Mouse (Mus musculus) macrophage (primary cell): Measurements from ENCODE around the gene Kcnh1. TPM values are rescaled to one million over a fixed set of nuclear protein-coding genes. Genes with fewer than 3 reads are reported as not detected.

Experiments
- H3K27ac ChIP-seq: fragments of 350-480 bp; formaldehyde crosslinking; 2 replicates; pipeline ENCODE4 v1.9.0; 2021
- H3K36me3 ChIP-seq: fragments of 350-480 bp; formaldehyde crosslinking; 2 replicates; pipeline ENCODE4 v1.9.0; 2021; ENCODE audit errors: inconsistent target
- H3K4me3 ChIP-seq: fragments of 350-480 bp; formaldehyde crosslinking; 2 replicates; pipeline ENCODE4 v1.9.0; 2021; ENCODE audit errors: inconsistent target
- H3K79me2 ChIP-seq: fragments of 350-480 bp; formaldehyde crosslinking; 2 replicates; pipeline ENCODE4 v1.9.0; 2021; ENCODE audit errors: inconsistent target
- WGBS: methylation state at CpG from one replicate; pipeline ENCODE4 v1.1.7; 2026; ENCODE audit warnings: inconsistent platforms; ENCODE audit not compliant: missing documents; 5-methylcytosine and 5-hydroxymethylcytosine counted together
- polyA plus RNA-seq: library from polyadenylated mRNA; stranded (reverse); fragments of 250-400 nt; gene quantifications from 3 replicates; pipeline ENCODE4 v1.2.4, GENCODE M21; 2018; ENCODE audit warnings: inconsistent platforms

Kcnh1 gene
- polyA plus RNA-seq, 1 experiment from 2014 or later = not detected

GRCm38 (mm10) chr1:192503651-192504050 lies 313.1 kb downstream of the Kcnh1 start:
- Histone ChIP-seq H3K36me3 (no peaks in the 10 kb centered on the region), H3K4me3 (no peak overlapping the region), H3K27ac (no peak overlapping the region), H3K79me2 (no peaks in the 10 kb centered on the region)
- 87% methylated on average over 4 of the region's 4 CpGs for WGBS

DNA sequence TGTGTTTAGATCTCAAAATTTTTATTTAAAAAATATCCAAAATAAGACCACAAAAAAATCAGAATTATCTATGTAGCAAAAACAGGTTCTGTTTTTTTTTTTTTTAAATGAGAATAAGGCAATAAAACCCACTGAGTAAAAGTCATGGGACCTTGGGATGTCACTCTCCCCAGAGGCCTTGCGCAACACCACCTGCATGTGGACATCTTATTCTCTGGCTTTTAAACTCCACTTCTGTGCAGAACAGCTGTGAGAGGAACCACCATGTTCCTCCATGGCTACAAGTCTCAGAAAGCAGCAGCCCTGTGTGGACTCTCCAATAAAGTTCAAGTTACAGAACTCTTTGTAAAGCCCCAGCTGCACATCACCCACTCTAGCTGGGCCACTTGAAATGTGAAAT lies 322.2 kb downstream of the Kcnh1 start:
- H3K36me3 ChIP-seq = no peaks in the 10 kb centered on the region
- 100% methylated on average over 1 of the region's 1 CpGs for WGBS
- H3K79me2 ChIP-seq = no peaks in the 10 kb centered on the region
- H3K4me3 ChIP-seq = no peak overlapping the region
- H3K27ac ChIP-seq = no peak overlapping the region

DNA sequence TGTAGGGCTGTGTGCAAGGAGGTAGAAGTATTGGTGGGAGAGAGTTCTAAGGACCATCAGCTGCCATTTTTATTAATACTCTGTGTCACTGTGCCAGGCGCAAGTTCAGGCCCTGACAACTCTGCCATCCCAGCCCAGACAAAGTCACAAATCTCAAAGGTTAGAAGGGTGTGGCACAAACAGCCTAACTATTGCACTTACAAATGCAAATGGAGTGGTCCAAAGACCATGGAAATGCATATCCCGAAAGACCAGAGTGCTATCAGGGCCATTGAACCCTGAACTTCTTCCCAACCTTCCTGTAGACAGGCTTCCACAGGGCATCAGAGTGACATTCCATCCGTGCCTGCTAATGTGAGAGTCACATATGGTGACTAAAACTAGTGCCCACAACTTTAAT lies 324.8 kb downstream of the Kcnh1 start:
- Histone ChIP-seq H3K36me3 (no peaks in the 10 kb centered on the region), H3K27ac (no peak overlapping the region), H3K79me2 (no peaks in the 10 kb centered on the region), H3K4me3 (no peak overlapping the region)
- WGBS = 90% methylated on average over 3 of the region's 3 CpGs

- Histone ChIP-seq H3K79me2 (no peaks in the 10 kb centered on the region), H3K27ac (no peak overlapping the region), H3K36me3 (no peaks in the 10 kb centered on the region), H3K4me3 (no peak overlapping the region)
- WGBS = 100% methylated on average over 1 of the region's 1 CpGs
Measured at GRCm38 (mm10) chr1:192519713-192520112, 329.1 kb downstream of the Kcnh1 start.

GRCm38 (mm10) chr1:192520836-192521435 lies 330.4 kb downstream of the Kcnh1 start:
- no peak overlapping the region for H3K4me3 ChIP-seq
- WGBS = 73% methylated on average over 13 of the region's 13 CpGs

GRCm38 (mm10) chr1:192522376-192523178 lies 332.0 kb downstream of the Kcnh1 start:
- WGBS = 86% methylated on average over 12 of the region's 12 CpGs

More at GRCm38 (mm10) chr1:192520836-192521435, 330.4 kb downstream of the Kcnh1 start:
- H3K36me3 ChIP-seq = no peaks in the 10 kb centered on the region
- no peaks in the 10 kb centered on the region for H3K79me2 ChIP-seq
- H3K27ac ChIP-seq = no peak overlapping the region

DNA sequence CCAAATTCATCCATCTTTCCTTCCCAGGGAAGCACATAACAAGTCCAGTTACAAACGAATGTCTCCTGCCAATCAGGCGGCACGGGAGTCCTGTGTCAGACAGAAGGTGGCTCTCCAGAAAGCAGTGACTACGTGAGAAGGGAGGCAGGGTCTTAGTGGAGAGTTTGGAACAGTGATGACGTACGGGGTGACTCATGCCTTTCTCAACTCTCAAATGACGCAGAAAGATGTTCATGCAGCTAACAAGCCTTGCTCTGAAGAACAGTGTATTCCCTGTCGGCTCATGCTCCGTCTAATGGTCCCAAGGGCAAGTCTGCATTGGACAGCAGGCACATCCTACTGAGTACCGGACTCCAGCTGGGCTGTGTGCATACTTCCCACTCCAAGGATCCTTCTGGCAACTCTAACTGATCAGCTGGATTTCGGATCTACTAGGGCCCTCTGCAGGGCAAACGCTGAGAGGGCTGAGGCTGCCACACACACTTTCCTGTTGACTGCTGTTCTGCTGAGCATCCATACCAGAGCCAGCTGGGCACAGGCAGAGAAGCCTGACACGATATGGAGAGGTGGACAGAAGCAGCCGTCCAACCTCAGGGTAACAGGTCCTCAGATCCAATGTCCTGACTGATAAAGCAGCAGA lies 335.3 kb downstream of the Kcnh1 start:
- WGBS = 86% methylated on average over 14 of the region's 14 CpGs
- Histone ChIP-seq H3K79me2 (no peaks in the 10 kb centered on the region), H3K4me3 (no peak overlapping the region), H3K36me3 (no peaks in the 10 kb centered on the region), H3K27ac (no peak overlapping the region)

More at GRCm38 (mm10) chr1:192522376-192523178, 332.0 kb downstream of the Kcnh1 start:
- Histone ChIP-seq H3K36me3 (no peaks in the 10 kb centered on the region), H3K27ac (no peak overlapping the region), H3K4me3 (no peak overlapping the region), H3K79me2 (no peaks in the 10 kb centered on the region)

- WGBS = 70% methylated on average over 2 of the region's 2 CpGs
- H3K27ac ChIP-seq = no peak overlapping the region
Measured at GRCm38 (mm10) chr1:192531490-192532146, 341.0 kb downstream of the Kcnh1 start.

DNA sequence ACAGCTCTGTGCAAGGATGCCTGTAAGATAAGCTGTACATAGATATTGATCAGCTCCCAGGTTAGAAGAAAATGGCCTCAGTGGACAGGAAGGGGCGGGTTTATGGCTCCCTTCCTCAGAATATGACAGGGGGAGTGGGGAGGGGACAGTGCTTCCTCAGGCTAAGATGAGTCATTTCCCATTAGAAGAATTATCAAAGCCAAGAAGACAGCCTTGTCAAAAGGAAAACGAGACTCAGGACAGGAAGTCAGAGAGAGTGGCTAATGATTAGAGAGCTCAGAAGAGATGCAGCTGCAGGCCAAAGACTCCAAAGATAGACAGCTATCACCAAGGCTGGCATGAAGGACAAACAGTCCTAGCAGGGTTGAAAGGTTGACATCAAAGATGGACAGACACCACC lies 341.6 kb downstream of the Kcnh1 start:
- Histone ChIP-seq H3K36me3 (no peaks in the 10 kb centered on the region), H3K27ac (no peak overlapping the region), H3K4me3 (no peak overlapping the region), H3K79me2 (no peaks in the 10 kb centered on the region)
- WGBS = 46% methylated on average over 2 of the region's 2 CpGs

More at GRCm38 (mm10) chr1:192531490-192532146, 341.0 kb downstream of the Kcnh1 start:
- H3K79me2 ChIP-seq = no peaks in the 10 kb centered on the region
- no peaks in the 10 kb centered on the region for H3K36me3 ChIP-seq
- H3K4me3 ChIP-seq = no peak overlapping the region

DNA sequence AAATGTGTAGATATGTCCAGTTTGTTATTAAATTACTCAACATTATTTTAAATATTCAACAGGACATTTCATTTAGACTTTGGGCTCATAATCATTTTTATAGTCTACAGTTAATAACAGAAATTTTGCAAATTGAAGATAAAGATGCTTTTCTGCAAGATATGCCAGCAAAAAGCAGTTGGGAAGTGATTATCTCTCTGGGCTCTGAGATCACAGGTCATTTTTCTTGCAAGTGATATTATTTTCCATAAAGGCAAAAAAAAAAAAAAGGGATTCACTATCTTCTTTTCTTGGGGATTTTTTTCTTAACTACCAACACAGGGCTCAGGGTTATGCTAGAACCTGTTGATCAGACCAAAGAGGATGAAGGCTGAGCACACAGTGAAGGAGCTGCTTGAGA lies 342.4 kb downstream of the Kcnh1 start:
- Histone ChIP-seq H3K4me3 (no peak overlapping the region), H3K27ac (no peak overlapping the region), H3K79me2 (no peaks in the 10 kb centered on the region), H3K36me3 (no peaks in the 10 kb centered on the region)

GRCm38 (mm10) chr1:192536440-192536839 lies 345.9 kb downstream of the Kcnh1 start:
- no peak overlapping the region for H3K4me3 ChIP-seq
- no peaks in the 10 kb centered on the region for H3K36me3 ChIP-seq
- 100% methylated on average over 1 of the region's 1 CpGs for WGBS

GRCm38 (mm10) chr1:192537169-192537568 lies 346.6 kb downstream of the Kcnh1 start:
- Histone ChIP-seq H3K36me3 (no peaks in the 10 kb centered on the region), H3K27ac (no peak overlapping the region), H3K79me2 (no peaks in the 10 kb centered on the region), H3K4me3 (no peak overlapping the region)
- 45% methylated on average over 7 of the region's 7 CpGs for WGBS

More at GRCm38 (mm10) chr1:192536440-192536839, 345.9 kb downstream of the Kcnh1 start:
- no peaks in the 10 kb centered on the region for H3K79me2 ChIP-seq
- no peak overlapping the region for H3K27ac ChIP-seq

DNA sequence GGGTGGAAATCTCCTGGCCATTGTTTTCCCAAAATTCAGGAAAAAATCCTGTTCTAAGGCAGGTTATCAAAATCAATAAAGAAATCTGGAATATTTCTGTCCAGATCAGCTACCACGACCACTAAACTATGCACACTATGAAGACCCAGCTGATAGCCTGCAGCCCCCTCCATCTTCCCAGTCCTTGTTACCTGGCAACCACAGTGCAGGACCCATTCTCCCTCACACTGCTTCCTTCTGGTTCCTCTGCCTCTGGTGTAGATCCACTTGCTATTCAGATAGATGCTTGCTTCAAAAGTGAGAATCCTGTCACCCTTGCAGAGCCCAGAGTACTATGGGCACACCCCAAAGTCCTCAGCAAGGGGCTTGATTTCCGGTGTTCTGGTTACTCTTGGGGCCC lies 351.5 kb downstream of the Kcnh1 start:
- Histone ChIP-seq H3K4me3 (no peak overlapping the region), H3K36me3 (no peaks in the 10 kb centered on the region), H3K79me2 (no peaks in the 10 kb centered on the region), H3K27ac (no peak overlapping the region)
- 81% methylated on average over 2 of the region's 2 CpGs for WGBS

GRCm38 (mm10) chr1:192543686-192544085 lies 353.1 kb downstream of the Kcnh1 start:
- no peak overlapping the region for H3K4me3 ChIP-seq
- H3K36me3 ChIP-seq = no peaks in the 10 kb centered on the region
- no peak overlapping the region for H3K27ac ChIP-seq
- WGBS = 90% methylated on average over 4 of the region's 4 CpGs
- no peaks in the 10 kb centered on the region for H3K79me2 ChIP-seq
